Mouse (Mus musculus) midbrain, embryonic 15.5 days (tissue): ENCODE data around the gene Arsb. TPM values are rescaled to one million over a fixed set of nuclear protein-coding genes. Genes with fewer than 3 reads are reported as not detected.

Source experiments
- ATAC-seq: fragments of 200-750 bp; cut with Nextera tagmentation; replicated peaks from 2 replicates; pipeline ENCODE4 v1.8.0; 2017; ENCODE audit warnings: moderate TSS enrichment
- H3K27ac ChIP-seq: fragments of 300-500 bp; sonication (generic); 2 replicates; pipeline ENCODE4 v1.5.1; 2015; ENCODE audit warnings: mild to moderate bottlenecking, inconsistent platforms
- H3K27me3 ChIP-seq: fragments of 300-500 bp; sonication (generic); replicated peaks from 2 replicates; pipeline ENCODE4 v1.6.1; 2015; ENCODE audit warnings: inconsistent platforms
- H3K36me3 ChIP-seq: fragments of 300-500 bp; sonication (generic); replicated peaks from 2 replicates; pipeline ENCODE4 v1.6.1; 2015; ENCODE audit warnings: inconsistent platforms
- H3K4me1 ChIP-seq: fragments of 300-500 bp; sonication (generic); 2 replicates; pipeline ENCODE4 v1.6.1; 2015; ENCODE audit warnings: inconsistent platforms
- H3K4me2 ChIP-seq: fragments of 300-500 bp; sonication (generic); 2 replicates; pipeline ENCODE4 v1.6.1; 2015; ENCODE audit warnings: inconsistent platforms, mild to moderate bottlenecking, moderate library complexity
- H3K4me3 ChIP-seq: fragments of 300-500 bp; sonication (generic); 2 replicates; pipeline ENCODE4 v1.5.1; 2015; ENCODE audit warnings: mild to moderate bottlenecking, inconsistent platforms
- H3K9ac ChIP-seq: fragments of 300-500 bp; sonication (generic); 2 replicates; pipeline ENCODE4 v1.6.1; 2015; ENCODE audit warnings: mild to moderate bottlenecking, inconsistent platforms
- H3K9me3 ChIP-seq: fragments of 300-500 bp; sonication (generic); 2 replicates; pipeline ENCODE4 v1.6.1; 2016; ENCODE audit warnings: inconsistent platforms
- WGBS: fragments of 180-500 bp; shearing (Covaris S2); methylation state at CpG from one replicate; pipeline ENCODE4 v1.1.7; 2015; ENCODE audit warnings: mixed read lengths; 5-methylcytosine and 5-hydroxymethylcytosine counted together
- polyA plus RNA-seq: library from polyadenylated mRNA; unstranded; fragments of >200 nt; fragmentation: Nextera tagmentation; extraction: Ambion mirVana; gene quantifications from 2 replicates; pipeline ENCODE4 v1.2.1, GENCODE M21; 2015

Arsb gene
- polyA plus RNA-seq, 1 experiment from 2014 or later: 9.3 TPM

DNA sequence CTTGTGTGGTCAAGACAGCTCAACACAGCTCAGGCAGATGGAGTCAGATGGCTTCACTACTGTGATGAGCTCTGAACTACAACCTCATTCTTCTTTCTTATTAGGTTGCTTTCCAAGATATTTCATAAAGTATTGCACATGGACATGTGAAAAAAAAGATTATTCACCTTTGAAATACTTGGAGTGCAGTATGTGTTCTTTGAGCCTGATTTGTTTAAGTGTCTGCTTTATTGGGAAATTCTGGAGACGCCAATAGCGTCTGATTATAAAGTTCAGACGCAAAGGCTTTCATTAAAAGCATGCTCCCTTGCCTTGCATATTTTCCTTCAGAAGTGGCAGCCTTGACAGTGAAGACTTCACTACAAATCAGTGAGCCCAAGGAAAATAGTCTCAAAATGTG lies 136.5 kb downstream of the Arsb start:
- H3K9me3 ChIP-seq: no peaks in the 10 kb centered on the region
- H3K9ac ChIP-seq: no peak overlapping the region
- no peak overlapping the region for H3K27ac ChIP-seq
- WGBS: 91% methylated on average over 3 of the region's 3 CpGs
- H3K27me3 ChIP-seq: no peaks in the 10 kb centered on the region
- no peaks in the 10 kb centered on the region for H3K36me3 ChIP-seq
- no peak overlapping the region for H3K4me3 ChIP-seq
- ATAC-seq: no peak
- no peaks in the 10 kb centered on the region for H3K4me1 ChIP-seq
- H3K4me2 ChIP-seq: no peak overlapping the region

DNA sequence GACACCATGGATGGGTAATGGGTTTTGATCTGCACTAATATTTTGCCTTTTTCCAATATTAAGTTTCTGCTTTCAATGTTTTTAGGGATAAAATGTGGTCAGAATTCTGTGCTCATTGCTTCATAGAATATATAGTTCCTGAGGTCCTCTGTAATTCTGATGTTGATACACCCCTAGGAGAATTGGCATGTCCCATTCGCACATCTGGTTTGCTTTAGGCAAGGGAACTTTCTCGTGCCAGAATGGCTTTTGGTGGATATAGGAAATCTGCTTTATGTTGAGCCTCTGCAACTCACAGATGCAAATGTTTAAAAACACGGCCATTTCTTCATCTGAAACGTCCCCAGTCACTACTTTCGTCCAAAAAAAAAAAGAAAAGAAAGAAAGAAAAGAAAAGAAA lies 138.4 kb downstream of the Arsb start:
- no peak for ATAC-seq
- H3K9ac ChIP-seq: no peak overlapping the region
- H3K4me1 ChIP-seq: no peaks in the 10 kb centered on the region
- no peak overlapping the region for H3K27ac ChIP-seq
- no peaks in the 10 kb centered on the region for H3K36me3 ChIP-seq
- WGBS: 78% methylated on average over 5 of the region's 5 CpGs
- no peaks in the 10 kb centered on the region for H3K9me3 ChIP-seq
- no peak overlapping the region for H3K4me3 ChIP-seq
- no peaks in the 10 kb centered on the region for H3K27me3 ChIP-seq
- H3K4me2 ChIP-seq: no peak overlapping the region

DNA sequence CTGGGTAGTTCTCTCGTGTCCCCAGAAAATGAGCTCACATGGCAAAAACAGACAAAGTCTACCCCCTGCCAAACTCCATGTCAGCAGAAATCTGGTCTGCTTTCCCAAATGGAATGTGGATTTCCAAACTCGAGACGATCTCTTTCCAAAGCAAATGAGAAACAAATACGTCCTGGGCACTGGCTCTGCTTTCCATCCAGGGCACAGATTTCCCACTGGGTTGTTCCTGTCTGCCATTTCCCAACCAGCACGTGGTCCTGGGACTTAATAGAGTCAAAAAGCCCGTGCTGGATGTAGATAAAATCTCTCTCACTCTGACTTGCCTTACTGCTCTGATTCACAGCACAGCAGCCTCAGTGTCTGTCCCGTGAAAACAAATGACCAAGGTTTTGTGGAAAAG lies 139.6 kb downstream of the Arsb start:
- no peak overlapping the region for H3K4me3 ChIP-seq
- 0 out of 2 replicates have a peak, but pooled peaks cover 8% of the 10 kb centered on the region for H3K4me1 ChIP-seq
- H3K4me2 ChIP-seq: no peak overlapping the region
- H3K36me3 ChIP-seq: no peaks in the 10 kb centered on the region
- ATAC-seq: no peak
- H3K9ac ChIP-seq: no peak overlapping the region
- no peak overlapping the region for H3K27ac ChIP-seq
- H3K9me3 ChIP-seq: no peaks in the 10 kb centered on the region
- H3K27me3 ChIP-seq: no peaks in the 10 kb centered on the region
- 63% methylated on average over 7 of the region's 7 CpGs for WGBS

- no peak overlapping the region for H3K9ac ChIP-seq
- ATAC-seq: no peak
- H3K36me3 ChIP-seq: no peaks in the 10 kb centered on the region
- H3K27ac ChIP-seq: no peak overlapping the region
- 0 out of 2 replicates have a peak, but pooled peaks cover 12% of the 10 kb centered on the region for H3K4me1 ChIP-seq
- WGBS: 82% methylated on average over 5 of the region's 5 CpGs
- H3K4me3 ChIP-seq: no peak overlapping the region
- no peak overlapping the region for H3K4me2 ChIP-seq
- no peaks in the 10 kb centered on the region for H3K9me3 ChIP-seq
- H3K27me3 ChIP-seq: no peaks in the 10 kb centered on the region
Measured at GRCm38 (mm10) chr13:93912326-93912915, 141.0 kb downstream of the Arsb start.

GRCm38 (mm10) chr13:93914206-93914605 lies 142.8 kb downstream of the Arsb start:
- WGBS: 84% methylated on average over 3 of the region's 3 CpGs
- no peak for ATAC-seq

GRCm38 (mm10) chr13:93915641-93916570 lies 144.5 kb downstream of the Arsb start:
- WGBS: 44% methylated on average over 16 of the region's 16 CpGs
- Histone ChIP-seq H3K4me2 (no peak overlapping the region), H3K27me3 (no peaks in the 10 kb centered on the region), H3K9me3 (no peaks in the 10 kb centered on the region), H3K4me3 (no peak overlapping the region), H3K9ac (no peak overlapping the region), H3K4me1 (0 out of 2 replicates have a peak, but pooled peaks cover 17% of the 10 kb centered on the region), H3K27ac (no peak overlapping the region), H3K36me3 (no peaks in the 10 kb centered on the region)
- 0 out of 2 replicates have a peak, but pooled peaks have one; percentile 20 for ATAC-seq

More at GRCm38 (mm10) chr13:93914206-93914605, 142.8 kb downstream of the Arsb start:
- H3K27ac ChIP-seq: no peak overlapping the region
- no peak overlapping the region for H3K4me2 ChIP-seq
- H3K36me3 ChIP-seq: no peaks in the 10 kb centered on the region
- H3K4me1 ChIP-seq: 0 out of 2 replicates have a peak, but pooled peaks cover 17% of the 10 kb centered on the region
- H3K4me3 ChIP-seq: no peak overlapping the region
- no peak overlapping the region for H3K9ac ChIP-seq
- no peaks in the 10 kb centered on the region for H3K27me3 ChIP-seq
- no peaks in the 10 kb centered on the region for H3K9me3 ChIP-seq

GRCm38 (mm10) chr13:93919536-93919935 lies 148.1 kb downstream of the Arsb start:
- Histone ChIP-seq H3K9ac (no peak overlapping the region), H3K4me2 (no peak overlapping the region), H3K27me3 (no peaks in the 10 kb centered on the region), H3K27ac (no peak overlapping the region), H3K9me3 (no peaks in the 10 kb centered on the region), H3K36me3 (no peaks in the 10 kb centered on the region), H3K4me1 (0 out of 2 replicates have a peak, but pooled peaks cover 17% of the 10 kb centered on the region), H3K4me3 (no peak overlapping the region)
- ATAC-seq: no peak
- 78% methylated on average over 3 of the region's 3 CpGs for WGBS

DNA sequence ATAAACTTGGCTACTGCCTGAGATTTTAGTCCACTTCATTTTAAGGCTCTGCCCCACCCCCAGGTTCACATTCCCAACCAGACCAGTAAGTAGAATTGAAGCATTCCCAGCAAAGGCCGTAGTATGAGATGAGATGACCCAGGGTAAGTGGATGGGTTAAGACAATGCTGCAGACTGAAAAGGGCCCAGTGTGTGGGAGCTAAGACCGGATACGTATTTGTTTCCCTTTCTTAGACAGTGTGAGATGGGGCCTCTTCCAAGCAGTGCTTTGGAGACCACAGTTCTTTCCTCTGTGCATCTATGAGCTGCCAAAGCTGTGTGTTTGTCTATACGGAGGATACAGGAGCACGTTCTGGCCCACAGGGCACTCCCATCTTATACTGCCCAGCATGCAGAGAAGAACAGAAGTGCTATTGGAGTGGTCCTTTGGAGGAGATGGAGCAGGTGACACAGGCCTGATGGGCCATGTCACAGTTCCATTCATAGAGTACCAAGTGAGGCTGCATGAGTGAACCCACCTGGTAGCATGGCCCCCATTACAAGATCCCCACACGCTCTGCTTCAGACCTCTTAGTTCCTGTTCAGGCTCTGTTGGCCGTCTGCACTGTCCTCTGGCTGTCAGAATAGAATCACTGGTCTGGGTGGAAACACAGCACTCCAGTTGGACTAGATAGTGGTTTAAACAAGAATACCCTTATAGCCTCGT lies 148.8 kb downstream of the Arsb start:
- 0 out of 2 replicates have a peak, but pooled peaks cover 17% of the 10 kb centered on the region for H3K4me1 ChIP-seq
- H3K9me3 ChIP-seq: no peaks in the 10 kb centered on the region
- H3K9ac ChIP-seq: no peak overlapping the region
- H3K4me2 ChIP-seq: no peak overlapping the region
- H3K36me3 ChIP-seq: no peaks in the 10 kb centered on the region
- H3K27ac ChIP-seq: no peak overlapping the region
- no peaks in the 10 kb centered on the region for H3K27me3 ChIP-seq
- WGBS: 76% methylated on average over 8 of the region's 8 CpGs
- no peak for ATAC-seq
- no peak overlapping the region for H3K4me3 ChIP-seq

DNA sequence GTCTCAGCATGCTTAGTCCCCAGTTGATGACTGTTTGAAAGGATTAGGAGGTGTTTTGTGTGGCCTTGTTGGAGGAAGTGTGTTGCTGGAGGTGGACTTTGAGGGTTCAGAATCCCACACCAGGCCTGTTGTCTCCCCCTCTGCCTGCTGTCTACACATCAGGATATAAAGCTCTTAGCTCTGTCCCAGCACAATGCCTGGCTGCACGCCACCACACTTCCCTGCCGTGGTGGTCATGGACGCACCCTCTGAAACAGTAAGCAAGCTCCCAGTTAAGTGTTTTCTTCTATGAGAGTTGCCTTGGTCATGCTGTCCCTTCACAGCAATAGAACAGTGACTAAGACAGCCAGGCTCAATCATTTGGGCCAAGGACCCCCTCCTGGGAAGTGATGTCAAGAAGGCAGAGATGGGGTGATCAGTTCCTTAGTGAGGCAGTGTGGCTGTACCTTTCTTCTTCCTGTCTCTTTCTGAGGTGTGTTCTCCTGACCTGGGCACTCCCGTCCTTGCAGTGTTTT lies 149.4 kb downstream of the Arsb start:
- H3K4me2 ChIP-seq: no peak overlapping the region
- 83% methylated on average over 4 of the region's 4 CpGs for WGBS
- no peak overlapping the region for H3K4me3 ChIP-seq
- ATAC-seq: no peak
- 0 out of 2 replicates have a peak, but pooled peaks cover 11% of the 10 kb centered on the region for H3K4me1 ChIP-seq
- H3K36me3 ChIP-seq: no peaks in the 10 kb centered on the region
- no peak overlapping the region for H3K9ac ChIP-seq
- no peak overlapping the region for H3K27ac ChIP-seq
- H3K27me3 ChIP-seq: no peaks in the 10 kb centered on the region
- no peaks in the 10 kb centered on the region for H3K9me3 ChIP-seq

DNA sequence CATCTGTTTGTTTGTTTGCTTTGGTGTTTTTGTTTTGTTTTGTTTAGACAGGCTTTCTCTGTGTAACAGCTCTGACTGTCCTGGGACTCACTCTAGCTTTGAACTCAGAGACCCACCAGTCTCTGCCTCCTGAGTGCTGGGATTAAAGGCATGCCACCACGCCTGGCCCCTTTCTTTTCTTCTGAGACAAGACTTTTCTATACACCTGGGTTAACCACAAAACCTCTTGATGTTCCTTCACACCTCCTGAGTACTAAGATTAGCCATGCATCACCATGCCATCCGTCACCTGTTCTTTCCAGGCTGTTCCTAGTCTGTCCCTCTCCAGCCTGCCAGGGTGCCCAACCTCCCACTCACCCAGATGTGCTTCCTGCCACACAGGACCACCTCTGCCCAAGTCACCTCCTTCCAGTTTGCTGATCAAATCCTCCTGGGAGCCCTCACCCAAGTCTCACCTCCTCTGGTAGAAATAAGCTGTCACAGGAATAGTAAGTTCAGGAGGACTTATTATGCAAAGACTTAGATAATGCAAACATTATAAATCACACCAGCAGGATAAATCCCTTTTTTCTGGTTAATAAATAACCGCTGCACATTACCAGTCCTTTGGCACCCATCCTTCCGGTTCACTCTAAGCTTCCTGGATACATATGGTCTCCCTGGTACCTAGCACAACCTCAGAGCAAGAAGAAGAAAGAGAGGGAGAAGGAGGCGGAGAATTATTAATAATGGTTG lies 150.6 kb downstream of the Arsb start:
- Histone ChIP-seq H3K27me3 (no peaks in the 10 kb centered on the region), H3K9ac (no peak overlapping the region), H3K9me3 (no peaks in the 10 kb centered on the region), H3K36me3 (no peaks in the 10 kb centered on the region), H3K27ac (no peak overlapping the region), H3K4me2 (no peak overlapping the region), H3K4me3 (no peak overlapping the region), H3K4me1 (0 out of 2 replicates have a peak, but pooled peaks cover 5% of the 10 kb centered on the region)
- WGBS: 77% methylated on average over 5 of the region's 5 CpGs
- ATAC-seq: no peak

- 0 out of 2 replicates have a peak, but pooled peaks cover 5% of the 10 kb centered on the region for H3K4me1 ChIP-seq
- ATAC-seq: no peak
Measured at GRCm38 (mm10) chr13:93922566-93922910, 151.1 kb downstream of the Arsb start.

More at GRCm38 (mm10) chr13:93922566-93922910, 151.1 kb downstream of the Arsb start:
- WGBS: 74% methylated on average over 7 of the region's 7 CpGs
- H3K27me3 ChIP-seq: no peaks in the 10 kb centered on the region
- no peak overlapping the region for H3K4me2 ChIP-seq
- H3K9ac ChIP-seq: no peak overlapping the region
- no peaks in the 10 kb centered on the region for H3K36me3 ChIP-seq
- no peak overlapping the region for H3K27ac ChIP-seq
- no peaks in the 10 kb centered on the region for H3K9me3 ChIP-seq
- H3K4me3 ChIP-seq: no peak overlapping the region
